Mouse (Mus musculus) forebrain, embryonic 12.5 days (tissue): Measurements from ENCODE around the gene Tlx3. TPM values are rescaled to one million over a fixed set of nuclear protein-coding genes. Genes with fewer than 3 reads are reported as not detected.

ENCODE experiments used
- ATAC-seq: fragments of 200-750 bp; cut with Nextera tagmentation; 2 replicates; pipeline ENCODE4 v1.8.0; 2017; ENCODE audit warnings: moderate TSS enrichment; ENCODE audit not compliant: low FRiP score
- H3K27ac ChIP-seq: fragments of 300-500 bp; sonication (generic); 2 replicates; pipeline ENCODE4 v1.5.1; 2016; ENCODE audit warnings: mild to moderate bottlenecking
- H3K27me3 ChIP-seq: fragments of 300-500 bp; sonication (generic); 2 replicates; pipeline ENCODE4 v1.6.1; 2016; ENCODE audit warnings: mild to moderate bottlenecking
- H3K36me3 ChIP-seq: fragments of 300-500 bp; sonication (generic); replicated peaks from 2 replicates; pipeline ENCODE4 v1.6.1; 2016; ENCODE audit warnings: mild to moderate bottlenecking
- H3K4me1 ChIP-seq: fragments of 300-500 bp; sonication (generic); 2 replicates; pipeline ENCODE4 v1.6.1; 2016
- H3K4me2 ChIP-seq: fragments of 300-500 bp; sonication (generic); 2 replicates; pipeline ENCODE4 v1.6.1; 2016; ENCODE audit warnings: mild to moderate bottlenecking, moderate library complexity
- H3K4me3 ChIP-seq: fragments of 300-500 bp; sonication (generic); replicated peaks from 2 replicates; pipeline ENCODE4 v1.5.1; 2016; ENCODE audit warnings: mild to moderate bottlenecking
- H3K9ac ChIP-seq: fragments of 300-500 bp; sonication (generic); 2 replicates; pipeline ENCODE4 v1.6.1; 2016; ENCODE audit warnings: mild to moderate bottlenecking
- H3K9me3 ChIP-seq: fragments of 300-500 bp; sonication (generic); 2 replicates; pipeline ENCODE4 v1.6.1; 2016
- WGBS: fragments of 180-500 bp; shearing (Covaris S2); methylation state at CpG from one replicate; pipeline ENCODE4 v1.1.7; 2016; 5-methylcytosine and 5-hydroxymethylcytosine counted together
- polyA plus RNA-seq: library from polyadenylated mRNA; unstranded; fragments of >200 nt; fragmentation: Nextera tagmentation; extraction: Ambion mirVana; gene quantifications from 2 replicates; pipeline ENCODE4 v1.2.1, GENCODE M21; 2016

The Tlx3 gene
- polyA plus RNA-seq: 0.32 TPM in 1 of 2 replicates, not detected in the other

GRCm38 (mm10) chr11:33203383-33204328, at the start of gene Tlx3:
TSS of gene Tlx3 (minus strand) at chr11:33203589.
- peak; percentile 73 for ATAC-seq
- Histone ChIP-seq H3K36me3 (no peaks in the 10 kb centered on the region), H3K4me1 (peaks cover 37% of the 10 kb centered on the region), H3K9ac (peak within 1 kb of the TSS; percentile 25; the same call in 1 of the 2 replicates), H3K27me3 (peaks cover 99% of the 10 kb centered on the region), H3K27ac (no peak within 1 kb of the TSS), H3K4me3 (peak within 1 kb of the TSS; percentile 38), H3K9me3 (no peaks in the 10 kb centered on the region), H3K4me2 (peak within 1 kb of the TSS; percentile 60)
- WGBS: under 1% methylated on average over 77 of the region's 81 CpGs

GRCm38 (mm10) chr11:33240295-33240694, 36.9 kb upstream of the Tlx3 start:
- Histone ChIP-seq H3K9ac (no peak overlapping the region), H3K4me3 (no peak overlapping the region), H3K4me1 (no peaks in the 10 kb centered on the region), H3K4me2 (no peak overlapping the region), H3K36me3 (no peaks in the 10 kb centered on the region), H3K9me3 (no peaks in the 10 kb centered on the region), H3K27ac (no peak overlapping the region), H3K27me3 (no peaks in the 10 kb centered on the region)
- 79% methylated on average over 3 of the region's 3 CpGs for WGBS
- no peak for ATAC-seq

GRCm38 (mm10) chr11:33234134-33234533, 30.7 kb upstream of the Tlx3 start:
- Histone ChIP-seq H3K4me3 (no peak overlapping the region), H3K4me2 (no peak overlapping the region), H3K9ac (no peak overlapping the region), H3K27me3 (no peaks in the 10 kb centered on the region), H3K36me3 (no peaks in the 10 kb centered on the region), H3K27ac (no peak overlapping the region), H3K4me1 (peaks cover 9% of the 10 kb centered on the region), H3K9me3 (no peaks in the 10 kb centered on the region)
- WGBS: 50% methylated on average over 3 of the region's 3 CpGs
- ATAC-seq: no peak

GRCm38 (mm10) chr11:33232056-33232455, 28.7 kb upstream of the Tlx3 start:
- 81% methylated on average over 5 of the region's 5 CpGs for WGBS
- no peaks in the 10 kb centered on the region for H3K36me3 ChIP-seq
- H3K4me1 ChIP-seq: peaks cover 9% of the 10 kb centered on the region
- no peaks in the 10 kb centered on the region for H3K9me3 ChIP-seq
- H3K27ac ChIP-seq: no peak overlapping the region
- no peak overlapping the region for H3K4me3 ChIP-seq
- H3K9ac ChIP-seq: no peak overlapping the region
- H3K4me2 ChIP-seq: no peak overlapping the region
- no peak for ATAC-seq
- H3K27me3 ChIP-seq: no peaks in the 10 kb centered on the region

GRCm38 (mm10) chr11:33228186-33228585, 24.8 kb upstream of the Tlx3 start:
- Histone ChIP-seq H3K4me2 (no peak overlapping the region), H3K4me3 (no peak overlapping the region), H3K9ac (no peak overlapping the region), H3K9me3 (no peaks in the 10 kb centered on the region), H3K27me3 (no peaks in the 10 kb centered on the region), H3K27ac (no peak overlapping the region), H3K36me3 (no peaks in the 10 kb centered on the region), H3K4me1 (no peaks in the 10 kb centered on the region; the same call in 1 of the 2 replicates)
- no peak for ATAC-seq
- WGBS: 89% methylated on average over 2 of the region's 2 CpGs

- H3K27ac ChIP-seq: no peak overlapping the region
- H3K4me2 ChIP-seq: no peak overlapping the region
- H3K36me3 ChIP-seq: no peaks in the 10 kb centered on the region
- no peaks in the 10 kb centered on the region for H3K4me1 ChIP-seq
- ATAC-seq: no peak
- no peaks in the 10 kb centered on the region for H3K27me3 ChIP-seq
- WGBS: 78% methylated on average over 8 of the region's 8 CpGs
- H3K9ac ChIP-seq: no peak overlapping the region
- no peaks in the 10 kb centered on the region for H3K9me3 ChIP-seq
- H3K4me3 ChIP-seq: no peak overlapping the region
These were observed 23.1 kb upstream of the Tlx3 start for GRCm38 (mm10) chr11:33226516-33226915.

GRCm38 (mm10) chr11:33221566-33222365, 18.4 kb upstream of the Tlx3 start:
- H3K9ac ChIP-seq: no peak overlapping the region
- no peak for ATAC-seq
- H3K27ac ChIP-seq: no peak overlapping the region
- H3K4me3 ChIP-seq: no peak overlapping the region
- no peak overlapping the region for H3K4me2 ChIP-seq
- H3K4me1 ChIP-seq: no peaks in the 10 kb centered on the region
- WGBS: 81% methylated on average over 11 of the region's 11 CpGs
- no peaks in the 10 kb centered on the region for H3K36me3 ChIP-seq
- no peaks in the 10 kb centered on the region for H3K9me3 ChIP-seq
- no peaks in the 10 kb centered on the region for H3K27me3 ChIP-seq

GRCm38 (mm10) chr11:33220763-33221162, 17.4 kb upstream of the Tlx3 start:
- H3K4me1 ChIP-seq: no peaks in the 10 kb centered on the region
- WGBS: 88% methylated on average over 7 of the region's 7 CpGs
- no peak overlapping the region for H3K27ac ChIP-seq
- no peaks in the 10 kb centered on the region for H3K36me3 ChIP-seq
- no peak overlapping the region for H3K4me3 ChIP-seq
- H3K9ac ChIP-seq: no peak overlapping the region
- no peak for ATAC-seq
- H3K4me2 ChIP-seq: no peak overlapping the region
- H3K27me3 ChIP-seq: no peaks in the 10 kb centered on the region
- no peaks in the 10 kb centered on the region for H3K9me3 ChIP-seq

GRCm38 (mm10) chr11:33217384-33218079, 14.1 kb upstream of the Tlx3 start:
- ATAC-seq: no peak
- no peak overlapping the region for H3K9ac ChIP-seq
- H3K36me3 ChIP-seq: no peaks in the 10 kb centered on the region
- H3K4me2 ChIP-seq: no peak overlapping the region
- no peak overlapping the region for H3K27ac ChIP-seq
- WGBS: 84% methylated on average over 8 of the region's 8 CpGs
- H3K4me1 ChIP-seq: no peaks in the 10 kb centered on the region
- H3K9me3 ChIP-seq: no peaks in the 10 kb centered on the region
- no peaks in the 10 kb centered on the region for H3K27me3 ChIP-seq
- H3K4me3 ChIP-seq: no peak overlapping the region

- no peak overlapping the region for H3K4me3 ChIP-seq
- H3K27me3 ChIP-seq: peaks cover 64% of the 10 kb centered on the region
- no peak overlapping the region for H3K9ac ChIP-seq
- no peak overlapping the region for H3K27ac ChIP-seq
- ATAC-seq: no peak
- peaks cover 18% of the 10 kb centered on the region for H3K4me1 ChIP-seq
- no peaks in the 10 kb centered on the region for H3K9me3 ChIP-seq
- H3K36me3 ChIP-seq: no peaks in the 10 kb centered on the region
- H3K4me2 ChIP-seq: no peak overlapping the region
- WGBS: 80% methylated on average over 2 of the region's 2 CpGs
These were observed 4.0 kb upstream of the Tlx3 start for GRCm38 (mm10) chr11:33207411-33207810.

- Histone ChIP-seq H3K36me3 (no peaks in the 10 kb centered on the region), H3K27ac (no peak overlapping the region), H3K27me3 (peaks cover 88% of the 10 kb centered on the region), H3K4me2 (no peak overlapping the region), H3K4me1 (peaks cover 36% of the 10 kb centered on the region), H3K9me3 (no peaks in the 10 kb centered on the region), H3K9ac (no peak overlapping the region), H3K4me3 (no peak overlapping the region)
- WGBS: 9% methylated on average over 3 of the region's 3 CpGs
- no peak for ATAC-seq
These were observed 1.6 kb upstream of the Tlx3 start for GRCm38 (mm10) chr11:33204966-33205365.

GRCm38 (mm10) chr11:33204329-33204705, 928 bp upstream of the Tlx3 start:
- Histone ChIP-seq H3K36me3 (no peaks in the 10 kb centered on the region), H3K9ac (no peak overlapping the region), H3K27me3 (peaks cover 95% of the 10 kb centered on the region), H3K27ac (no peak overlapping the region), H3K4me2 (peak overlapping the region; percentile 60), H3K9me3 (no peaks in the 10 kb centered on the region), H3K4me1 (peaks cover 37% of the 10 kb centered on the region), H3K4me3 (peak overlapping the region; percentile 38)
- WGBS: 1% methylated on average over 18 of the region's 18 CpGs
- ATAC-seq: no peak
